Mouse (Mus musculus) cerebellum, adult 2 months (tissue): ENCODE data around the gene Irf2bp1.

Experiments
- CTCF ChIP-seq: fragments of 200-500 bp; IDR thresholded peaks from 2 replicates; pipeline ENCODE4 v1.5.1; 2011; ENCODE audit warnings: low read depth, mild to moderate bottlenecking, control low read depth, low read length, moderate library complexity, borderline replicate concordance; ENCODE audit not compliant: insufficient read depth
- POLR2A ChIP-seq: fragments of 200-500 bp; IDR thresholded peaks from 2 replicates; pipeline ENCODE4 v1.6.1; 2011; ENCODE audit warnings: low read length, control low read depth, borderline replicate concordance; ENCODE audit not compliant: insufficient read depth

- no peak for TF ChIP-seq POLR2A
- no peak for TF ChIP-seq CTCF
Measured at GRCm38 (mm10) chr7:18958384-18958766, 45.5 kb upstream of the Irf2bp1 start.
